Mouse (Mus musculus): ENCODE measurements around the gene Akap2. TPM values are rescaled to one million over a fixed set of nuclear protein-coding genes. Genes with fewer than 3 reads are reported as not detected.

Akap2 gene
- polyA plus RNA-seq, 1 experiment from 2014 or later = 11.4 TPM

GRCm38 (mm10) chr4:57937292-57937691, 219.8 kb downstream of the Akap2 start:
- Histone ChIP-seq H3K36me3 (ENCODE audit: control insufficient read depth, insufficient read depth, low read length) (no peaks in the 10 kb centered on the region), H3K9ac (ENCODE audit: low read length) (no peak overlapping the region), H3K9me3 (ENCODE audit: control insufficient read depth, low read length) (no peaks in the 10 kb centered on the region), H3K4me3 (ENCODE audit: low read depth, low read length) (no peak overlapping the region), H3K27me3 (ENCODE audit: control insufficient read depth, insufficient read depth, low read length) (no peaks in the 10 kb centered on the region), H3K27ac (replicated peaks) (no peak overlapping the region), H3K4me2 (replicated peaks; ENCODE audit: low read depth) (no peak overlapping the region), H3K4me1 (replicated peaks; ENCODE audit: control insufficient read depth, insufficient read depth) (no peaks in the 10 kb centered on the region)
- no peak for TF ChIP-seq EP300 (optimal IDR thresholded peaks at IDR 0.05)
- no peak for TF ChIP-seq CTCF (IDR thresholded peaks at IDR 0.05; ENCODE audit: low read depth)
- WGBS = 66% methylated on average over 6 of the region's 6 CpGs
- no peak for DNase-seq (ENCODE audit: low spot score)
- ATAC-seq (ENCODE audit: low FRiP score, low TSS enrichment) = no peak

GRCm38 (mm10) chr4:57940631-57941030, 223.2 kb downstream of the Akap2 start:
- WGBS = 73% methylated on average over 4 of the region's 4 CpGs
- Histone ChIP-seq H3K4me3 (ENCODE audit: low read depth, low read length) (no peak overlapping the region), H3K9me3 (ENCODE audit: control insufficient read depth, low read length) (no peaks in the 10 kb centered on the region), H3K27ac (replicated peaks) (no peak overlapping the region), H3K9ac (ENCODE audit: low read length) (no peak overlapping the region), H3K27me3 (ENCODE audit: control insufficient read depth, insufficient read depth, low read length) (no peaks in the 10 kb centered on the region), H3K4me1 (replicated peaks; ENCODE audit: control insufficient read depth, insufficient read depth) (no peaks in the 10 kb centered on the region), H3K36me3 (ENCODE audit: control insufficient read depth, insufficient read depth, low read length) (peaks cover 9% of the 10 kb centered on the region), H3K4me2 (replicated peaks; ENCODE audit: low read depth) (no peak overlapping the region)
- TF ChIP-seq CTCF (IDR thresholded peaks at IDR 0.05; ENCODE audit: low read depth) (no peak), EP300 (optimal IDR thresholded peaks at IDR 0.05) (no peak)
- DNase-seq (ENCODE audit: low spot score) (no peak), ATAC-seq (ENCODE audit: low FRiP score, low TSS enrichment) (no peak)

- Histone ChIP-seq H3K27me3 (ENCODE audit: control insufficient read depth, insufficient read depth, low read length) (no peaks in the 10 kb centered on the region), H3K9ac (ENCODE audit: low read length) (no peak overlapping the region), H3K9me3 (ENCODE audit: control insufficient read depth, low read length) (no peaks in the 10 kb centered on the region), H3K4me1 (replicated peaks; ENCODE audit: control insufficient read depth, insufficient read depth) (no peaks in the 10 kb centered on the region), H3K4me2 (replicated peaks; ENCODE audit: low read depth) (no peak overlapping the region), H3K4me3 (ENCODE audit: low read depth, low read length) (no peak overlapping the region), H3K36me3 (ENCODE audit: control insufficient read depth, insufficient read depth, low read length) (peaks cover 17% of the 10 kb centered on the region), H3K27ac (replicated peaks) (no peak overlapping the region)
- no peak for DNase-seq (ENCODE audit: low spot score)
- WGBS = 87% methylated on average over 2 of the region's 2 CpGs
- no peak for TF ChIP-seq CTCF (IDR thresholded peaks at IDR 0.05; ENCODE audit: low read depth)
- no peak for ATAC-seq (ENCODE audit: low FRiP score, low TSS enrichment)
Observed at GRCm38 (mm10) chr4:57942892-57943291, 225.4 kb downstream of the Akap2 start.

Other genes starting within 250 kb of the Akap2 start
- 9.9 and 12.2 TPM in 2 replicates for gene Pakap, start 149.5 kb upstream of the Akap2 start, polyA plus RNA-seq (2015; fragmentation: Nextera tagmentation; extraction: Ambion mirVana)
- 12.7 and 14.2 TPM in 2 replicates for gene D630039A03Rik, start 198.6 kb downstream of the Akap2 start, polyA plus RNA-seq (2015; fragmentation: Nextera tagmentation; extraction: Ambion mirVana)
- gene Txn1, start 238.8 kb downstream of the Akap2 start, polyA plus RNA-seq (2015; fragmentation: Nextera tagmentation; extraction: Ambion mirVana) = 530 and 563 TPM in 2 replicates

All from stomach, postnatal 0 days (tissue).